Mouse (Mus musculus) ES-E14 (cell line): Measurements from ENCODE around the gene Osbpl10.

Source experiments
- CHD2 ChIP-seq: IDR thresholded peaks from 2 replicates; pipeline ENCODE4 v1.6.1; 2014; ENCODE audit warnings: mild to moderate bottlenecking, low read depth, low read length, inconsistent platforms
- HCFC1 ChIP-seq: IDR thresholded peaks from 2 replicates; pipeline ENCODE4 v1.6.1; 2012; ENCODE audit warnings: low read length, inconsistent platforms, borderline replicate concordance; ENCODE audit not compliant: insufficient read depth
- MAFK ChIP-seq: IDR thresholded peaks from 2 replicates; pipeline ENCODE4 v1.6.1; 2014; ENCODE audit warnings: mild to moderate bottlenecking, low read depth, low read length, inconsistent platforms; ENCODE audit not compliant: insufficient read depth
- ZC3H11A ChIP-seq: IDR thresholded peaks from 2 replicates; pipeline ENCODE4 v1.6.1; 2012; ENCODE audit warnings: low read depth, mild to moderate bottlenecking, inconsistent platforms, low read length, borderline replicate concordance
- ZNF384 ChIP-seq: IDR thresholded peaks from 2 replicates; pipeline ENCODE4 v1.6.1; 2012; ENCODE audit warnings: low read depth, low read length, inconsistent platforms

DNA sequence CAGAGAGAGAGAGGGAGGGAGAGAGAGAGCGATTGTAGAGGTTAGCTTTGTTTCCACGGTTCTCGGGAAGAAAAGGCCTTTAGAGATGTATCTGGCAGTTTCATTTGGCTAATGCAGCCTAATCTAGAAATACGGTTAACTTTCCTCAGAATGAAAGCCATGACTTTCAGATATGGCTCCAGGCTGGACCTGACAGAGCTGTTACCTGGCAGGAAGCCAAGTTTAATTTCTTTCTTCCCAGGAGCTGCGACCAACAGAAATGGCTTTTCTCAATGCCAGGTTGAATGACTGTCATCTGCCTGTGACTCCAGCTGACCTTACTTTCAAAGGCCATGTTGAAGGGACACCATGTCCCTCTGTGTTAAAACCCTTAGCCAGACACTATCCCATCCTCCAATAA, 80.4 kb downstream of the Osbpl10 start:
- no peak for TF ChIP-seq CHD2
- TF ChIP-seq ZNF384: no peak
- TF ChIP-seq HCFC1: no peak
- TF ChIP-seq ZC3H11A: no peak
- no peak for TF ChIP-seq MAFK
